27 mouse cellular contexts compared by ENCODE assay signal in the genomic region with DNA sequence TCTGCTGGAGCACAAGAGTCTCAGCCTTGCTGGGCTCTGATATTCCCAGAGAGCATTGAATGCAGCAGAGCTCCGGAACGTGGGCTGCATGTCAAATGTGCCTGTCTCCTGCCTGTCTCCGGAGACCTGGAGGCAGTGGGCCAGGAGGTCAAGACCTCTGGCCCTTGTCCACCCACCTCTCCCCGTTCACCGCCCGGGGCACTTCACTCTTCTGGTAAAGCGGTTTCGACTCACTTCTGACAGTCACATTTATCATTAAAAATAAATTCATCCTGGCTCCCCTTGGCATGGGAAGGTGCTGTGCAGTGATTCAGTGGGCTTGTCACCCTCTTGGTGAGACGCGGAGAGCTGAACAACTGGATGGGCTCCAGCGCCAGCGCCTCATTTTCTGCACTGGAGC. TPM values are rescaled to one million over a fixed set of nuclear protein-coding genes. Genes with fewer than 3 reads are reported as not detected.
DNase-seq lines count a peak whose midpoint lies in the region; ATAC-seq and TF ChIP-seq lines count a peak whose summit lies in the region.
"Had no signal": no experiment of that assay in that cellular context is flagged by ENCODE, and none has a peak within 500 bp of the region (broad histone marks: within the 10 kb centered on the region; RNA-seq: fewer than 3 reads in every experiment).

No protein-coding gene starts in this region.

- H3K36me3 ChIP-seq in hindbrain, embryonic 10.5 days = no peaks in the 10 kb centered on the region
- no peaks in the 10 kb centered on the region for H3K36me3 ChIP-seq in hindbrain, embryonic 16.5 days (ENCODE audit: control insufficient read depth, insufficient read depth, low read length)
- H3K36me3 ChIP-seq in midbrain, postnatal 0 days (ENCODE audit: insufficient read depth, low read length) = no peaks in the 10 kb centered on the region
- H3K36me3 ChIP-seq in midbrain, embryonic 11.5 days (ENCODE audit: control insufficient read depth, insufficient read depth, low read length) = no peaks in the 10 kb centered on the region
- H3K36me3 ChIP-seq: embryonic facial prominence, embryonic 15.5 days; forebrain, embryonic 15.5 days; heart, embryonic 15.5 days; limb, embryonic 13.5 days; liver, embryonic 15.5 days; neural tube, embryonic 15.5 days; stomach, embryonic 15.5 days had no signal

- H3K27ac ChIP-seq in hindbrain, embryonic 10.5 days = no peak overlapping the region
- no peak overlapping the region for H3K27ac ChIP-seq in hindbrain, embryonic 16.5 days (ENCODE audit: low read depth, low read length)
- H3K27ac ChIP-seq in midbrain, postnatal 0 days (ENCODE audit: low read depth, low read length) = no peak overlapping the region
- no peak overlapping the region for H3K27ac ChIP-seq in midbrain, embryonic 11.5 days (ENCODE audit: low read depth, low read length)
- H3K27ac ChIP-seq: embryonic facial prominence, embryonic 15.5 days; forebrain, embryonic 15.5 days; heart, embryonic 15.5 days; layer of hippocampus, adult 2 months; limb, embryonic 13.5 days; liver, embryonic 15.5 days; neural tube, embryonic 15.5 days; stomach, embryonic 15.5 days had no signal

- no peaks in the 10 kb centered on the region for H3K9me3 ChIP-seq in hindbrain, embryonic 10.5 days
- H3K9me3 ChIP-seq in hindbrain, embryonic 16.5 days (ENCODE audit: control insufficient read depth, low read length) = no peaks in the 10 kb centered on the region
- H3K9me3 ChIP-seq in midbrain, postnatal 0 days (ENCODE audit: low read length) = no peaks in the 10 kb centered on the region
- no peaks in the 10 kb centered on the region for H3K9me3 ChIP-seq in midbrain, embryonic 11.5 days (ENCODE audit: control insufficient read depth, low read length)
- H3K9me3 ChIP-seq: embryonic facial prominence, embryonic 15.5 days; forebrain, embryonic 15.5 days; heart, embryonic 15.5 days; limb, embryonic 13.5 days; liver, embryonic 15.5 days; neural tube, embryonic 15.5 days; stomach, embryonic 15.5 days had no signal

- H3K4me1 ChIP-seq in hindbrain, embryonic 10.5 days (replicated peaks) = peaks cover 70% of the 10 kb centered on the region
- H3K4me1 ChIP-seq in hindbrain, embryonic 16.5 days (ENCODE audit: control insufficient read depth, insufficient read depth, low read depth, low read length) = peaks cover 22% of the 10 kb centered on the region
- H3K4me1 ChIP-seq in midbrain, postnatal 0 days (ENCODE audit: insufficient read depth, low read length) = peaks cover 4% of the 10 kb centered on the region; the same call in 1 of the 2 replicates
- H3K4me1 ChIP-seq in midbrain, embryonic 11.5 days (ENCODE audit: control insufficient read depth, insufficient read depth, low read length) = peaks cover 13% of the 10 kb centered on the region

- H3K9ac ChIP-seq in hindbrain, embryonic 16.5 days (ENCODE audit: low read depth, low read length) = no peak overlapping the region
- no peak overlapping the region for H3K9ac ChIP-seq in midbrain, postnatal 0 days (replicated peaks; ENCODE audit: low read length, poor library complexity, severe bottlenecking)
- H3K9ac ChIP-seq in midbrain, embryonic 11.5 days (ENCODE audit: low read length) = no peak overlapping the region
- H3K9ac ChIP-seq: embryonic facial prominence, embryonic 15.5 days; forebrain, embryonic 15.5 days; heart, embryonic 15.5 days; limb, embryonic 13.5 days; liver, embryonic 15.5 days; neural tube, embryonic 15.5 days; stomach, embryonic 15.5 days had no signal

- no peak for TF ChIP-seq CTCF in midbrain, postnatal 0 days (IDR thresholded peaks at IDR 0.05)

- no peak overlapping the region for H3K4me2 ChIP-seq in hindbrain, embryonic 16.5 days (ENCODE audit: low read length)
- no peak overlapping the region for H3K4me2 ChIP-seq in midbrain, postnatal 0 days (ENCODE audit: low read depth, low read length, poor library complexity, severe bottlenecking)
- H3K4me2 ChIP-seq in midbrain, embryonic 11.5 days = no peak overlapping the region
- H3K4me2 ChIP-seq: embryonic facial prominence, embryonic 15.5 days; forebrain, embryonic 15.5 days; heart, embryonic 15.5 days; limb, embryonic 13.5 days; liver, embryonic 15.5 days; neural tube, embryonic 15.5 days; stomach, embryonic 15.5 days had no signal

- peaks cover 38% of the 10 kb centered on the region for H3K27me3 ChIP-seq in hindbrain, embryonic 10.5 days (ENCODE audit: insufficient read depth, poor library complexity, severe bottlenecking)
- peaks cover 19% of the 10 kb centered on the region for H3K27me3 ChIP-seq in hindbrain, embryonic 16.5 days (replicated peaks; ENCODE audit: control insufficient read depth, insufficient read depth, low read length)
- peaks cover 11% of the 10 kb centered on the region; the same call in 1 of the 2 replicates for H3K27me3 ChIP-seq in midbrain, postnatal 0 days (ENCODE audit: insufficient read depth, low read length)
- H3K27me3 ChIP-seq in midbrain, embryonic 11.5 days (ENCODE audit: control insufficient read depth, insufficient read depth, low read length) = peaks cover 23% of the 10 kb centered on the region

- H3K4me3 ChIP-seq in hindbrain, embryonic 10.5 days = no peak overlapping the region
- H3K4me3 ChIP-seq in hindbrain, embryonic 16.5 days (ENCODE audit: low read length) = no peak overlapping the region
- no peak overlapping the region for H3K4me3 ChIP-seq in midbrain, postnatal 0 days (ENCODE audit: low read depth, low read length)
- H3K4me3 ChIP-seq in midbrain, embryonic 11.5 days (ENCODE audit: low read depth, low read length) = no peak overlapping the region
- H3K4me3 ChIP-seq: embryonic facial prominence, embryonic 15.5 days; forebrain, embryonic 15.5 days; heart, embryonic 15.5 days; layer of hippocampus, adult 2 months; limb, embryonic 13.5 days; liver, embryonic 15.5 days; neural tube, embryonic 15.5 days; stomach, embryonic 15.5 days had no signal

- DNase-seq in hindbrain, embryonic 10.5 days (ENCODE audit: low spot score) = peak; percentile 62
- DNase-seq in midbrain, postnatal 0 days (ENCODE audit: low spot score) = peak; percentile 42
- DNase-seq in midbrain, embryonic 11.5 days (ENCODE audit: low spot score, missing footprints) = no peak
- peak; percentile 24 for DNase-seq in brain, adult 2 months (ENCODE audit: low read depth, low spot score)
- no peak for DNase-seq in heart, postnatal 4 days
- DNase-seq in retina, postnatal 1 day = no peak
- DNase-seq: cerebellum, adult 11-12 months; kidney, postnatal 25 days; layer of hippocampus, postnatal 36 days; lung, postnatal 4 days; thymus, postnatal 25 days had no signal

- WGBS in hindbrain, embryonic 10.5 days = 26% methylated on average over 12 of the region's 12 CpGs
- WGBS in hindbrain, embryonic 16.5 days = 21% methylated on average over 12 of the region's 12 CpGs
- WGBS in midbrain, postnatal 0 days = 31% methylated on average over 12 of the region's 12 CpGs
- WGBS in midbrain, embryonic 11.5 days = 41% methylated on average over 12 of the region's 12 CpGs

- ATAC-seq in hindbrain, embryonic 16.5 days = no peak
- ATAC-seq in midbrain, postnatal 0 days (ENCODE audit: low FRiP score) = no peak
- ATAC-seq in midbrain, embryonic 11.5 days (ENCODE audit: low FRiP score) = no peak
- ATAC-seq: forebrain, embryonic 15.5 days; intestine, embryonic 16.5 days had no signal

RNA-seq across cellular contexts. Expression of gene Fibcd1, which starts 4.3 kb away (rescaled TPM):
- polyA plus RNA-seq in hindbrain, embryonic 10.5 days (2016; fragmentation: Nextera tagmentation; extraction: Ambion mirVana) = 0.60 and 2.0 TPM in 2 replicates
- 7.1 and 8.6 TPM in 2 replicates for polyA plus RNA-seq in hindbrain, embryonic 16.5 days (2015; fragmentation: Nextera tagmentation; extraction: Ambion mirVana)
- 46.1 and 48.5 TPM in 2 replicates for total RNA-seq in midbrain, postnatal 0 days (2014; rRNA removed)
- polyA plus RNA-seq in midbrain, postnatal 0 days (2015; fragmentation: Nextera tagmentation; extraction: Ambion mirVana) = 19.4 and 21.0 TPM in 2 replicates
- 0.83 and 1.7 TPM in 2 replicates for polyA plus RNA-seq in midbrain, embryonic 11.5 days (2014; fragmentation: Nextera tagmentation; extraction: Ambion mirVana)
- total RNA-seq in heart, postnatal 4 days (2021) = not detected
- total RNA-seq: gastrocnemius, adult 8-10 months; hematopoietic stem cell, adult 5-6 weeks; megakaryocyte-erythroid progenitor cell, adult 5-6 weeks had no signal
- polyA plus RNA-seq: heart, embryonic 15.5 days; liver, embryonic 15.5 days had no signal

RNA-seq across cellular contexts. Expression of gene Lamc3, which starts 37.0 kb away (rescaled TPM):
- polyA plus RNA-seq in hindbrain, embryonic 10.5 days (2016; fragmentation: Nextera tagmentation; extraction: Ambion mirVana) = 8.4 and 8.6 TPM in 2 replicates
- polyA plus RNA-seq in hindbrain, embryonic 16.5 days (2015; fragmentation: Nextera tagmentation; extraction: Ambion mirVana) = 3.2 and 5.8 TPM in 2 replicates
- 11.3 and 12.9 TPM in 2 replicates for total RNA-seq in midbrain, postnatal 0 days (2014; rRNA removed)
- polyA plus RNA-seq in midbrain, postnatal 0 days (2015; fragmentation: Nextera tagmentation; extraction: Ambion mirVana) = 2.3 and 2.5 TPM in 2 replicates
- polyA plus RNA-seq in midbrain, embryonic 11.5 days (2014; fragmentation: Nextera tagmentation; extraction: Ambion mirVana) = 7.7 and 9.6 TPM in 2 replicates
- total RNA-seq in heart, postnatal 4 days (2021) = under 1 TPM; 0.62 to 0.95 TPM
- total RNA-seq: hematopoietic stem cell, adult 5-6 weeks; megakaryocyte-erythroid progenitor cell, adult 5-6 weeks had no signal
- polyA plus RNA-seq: liver, embryonic 15.5 days had no signal

RNA-seq across cellular contexts. Expression of gene Qrfp, which starts 39.8 kb away (rescaled TPM):
- polyA plus RNA-seq in hindbrain, embryonic 10.5 days (2016; fragmentation: Nextera tagmentation; extraction: Ambion mirVana) = 0.12 and 0.20 TPM in 2 replicates
- polyA plus RNA-seq in hindbrain, embryonic 16.5 days (2015; fragmentation: Nextera tagmentation; extraction: Ambion mirVana) = 0.09 TPM in 1 of 2 replicates, not detected in the other
- total RNA-seq in midbrain, postnatal 0 days (2014; rRNA removed) = 0.19 TPM in 1 of 2 replicates, not detected in the other
- polyA plus RNA-seq in midbrain, postnatal 0 days (2015; fragmentation: Nextera tagmentation; extraction: Ambion mirVana) = 0.07 and 0.20 TPM in 2 replicates
- polyA plus RNA-seq in midbrain, embryonic 11.5 days (2014; fragmentation: Nextera tagmentation; extraction: Ambion mirVana) = 0.06 and 0.11 TPM in 2 replicates
- total RNA-seq in heart, postnatal 4 days (2021) = not detected
- total RNA-seq: adrenal gland, adult 18-20 months; gastrocnemius, adult 8-10 months; hematopoietic stem cell, adult 5-6 weeks; layer of hippocampus, adult 2 months; layer of hippocampus, postnatal 36 days; left cerebral cortex, postnatal 25 days; megakaryocyte-erythroid progenitor cell, adult 5-6 weeks had no signal
- polyA plus RNA-seq: intestine, embryonic 16.5 days; kidney, embryonic 14.5 days; neural tube, embryonic 15.5 days had no signal

Comparison
In these comparisons a context has a peak if more than half of its experiments do, and no peak if none do; other contexts are left out.
1. DNase-seq: peak in hindbrain, embryonic 10.5 days (single experiment), midbrain, postnatal 0 days (single experiment) and brain, adult 2 months (single experiment); none in midbrain, embryonic 11.5 days (single experiment), heart, postnatal 4 days (single experiment) and retina, postnatal 1 day (single experiment).